Mouse (Mus musculus) CD8-positive naive resting alpha-beta T cell, adult 2 months (primary cell): ENCODE data around the gene Serpina3n.
"Not testable (repeated sequence)": the region's sequence is repeated elsewhere in the genome, so short reads cannot be mapped to it uniquely, and the experiment has no call there.

ENCODE experiments used
- DNase-seq, 2 experiments: peaks; one replicate each; pipeline ENCODE4 v3.0.0; 2022; ENCODE audit warnings: low read depth in 2 of 2, low spot score in 2 of 2

The Serpina3n gene

GRCm38 (mm10) chr12:104433214-104433613 lies 26.7 kb downstream of the Serpina3n start:
- no peak for DNase-seq

- DNase-seq: no peak
These were observed 27.6 kb downstream of the Serpina3n start for GRCm38 (mm10) chr12:104433951-104434735.

- no peak for DNase-seq
These were observed 33.7 kb downstream of the Serpina3n start for GRCm38 (mm10) chr12:104440087-104440760.

GRCm38 (mm10) chr12:104443716-104444115 lies 37.2 kb downstream of the Serpina3n start:
- no peak for DNase-seq

- DNase-seq: not testable (repeated sequence)
These were observed 40.5 kb downstream of the Serpina3n start for GRCm38 (mm10) chr12:104447056-104447455.

GRCm38 (mm10) chr12:104448099-104448498 lies 41.6 kb downstream of the Serpina3n start:
- no peak for DNase-seq

GRCm38 (mm10) chr12:104450257-104450656 lies 43.7 kb downstream of the Serpina3n start:
- no peak for DNase-seq

GRCm38 (mm10) chr12:104453002-104453401 lies 46.5 kb downstream of the Serpina3n start:
- DNase-seq: no peak

GRCm38 (mm10) chr12:104459377-104459776 lies 52.8 kb downstream of the Serpina3n start:
- DNase-seq: no peak

- no peak for DNase-seq
These were observed 54.8 kb downstream of the Serpina3n start for GRCm38 (mm10) chr12:104461372-104461771.
